Mouse (Mus musculus) liver, adult 2 months (tissue): ENCODE measurements around the gene Nedd4.

Experiments used
- CTCF ChIP-seq: fragments of 200-500 bp; IDR thresholded peaks from 2 replicates; pipeline ENCODE4 v1.5.1; 2011; ENCODE audit warnings: low read depth, low read length, control low read depth
- POLR2A ChIP-seq: fragments of 200-500 bp; IDR thresholded peaks from 2 replicates; pipeline ENCODE4 v1.6.1; 2011; ENCODE audit warnings: low read length, control low read depth; ENCODE audit not compliant: insufficient read depth; ENCODE audit errors: extremely low read depth

- TF ChIP-seq CTCF (peak; percentile 71; the same call in 1 of the 2 replicates), POLR2A (no peak)
Observed at GRCm38 (mm10) chr9:72733966-72734365, 71.8 kb downstream of the Nedd4 start.
